Mouse (Mus musculus): ENCODE data around the gene Rab6a.

Gene Rab6a

DNA sequence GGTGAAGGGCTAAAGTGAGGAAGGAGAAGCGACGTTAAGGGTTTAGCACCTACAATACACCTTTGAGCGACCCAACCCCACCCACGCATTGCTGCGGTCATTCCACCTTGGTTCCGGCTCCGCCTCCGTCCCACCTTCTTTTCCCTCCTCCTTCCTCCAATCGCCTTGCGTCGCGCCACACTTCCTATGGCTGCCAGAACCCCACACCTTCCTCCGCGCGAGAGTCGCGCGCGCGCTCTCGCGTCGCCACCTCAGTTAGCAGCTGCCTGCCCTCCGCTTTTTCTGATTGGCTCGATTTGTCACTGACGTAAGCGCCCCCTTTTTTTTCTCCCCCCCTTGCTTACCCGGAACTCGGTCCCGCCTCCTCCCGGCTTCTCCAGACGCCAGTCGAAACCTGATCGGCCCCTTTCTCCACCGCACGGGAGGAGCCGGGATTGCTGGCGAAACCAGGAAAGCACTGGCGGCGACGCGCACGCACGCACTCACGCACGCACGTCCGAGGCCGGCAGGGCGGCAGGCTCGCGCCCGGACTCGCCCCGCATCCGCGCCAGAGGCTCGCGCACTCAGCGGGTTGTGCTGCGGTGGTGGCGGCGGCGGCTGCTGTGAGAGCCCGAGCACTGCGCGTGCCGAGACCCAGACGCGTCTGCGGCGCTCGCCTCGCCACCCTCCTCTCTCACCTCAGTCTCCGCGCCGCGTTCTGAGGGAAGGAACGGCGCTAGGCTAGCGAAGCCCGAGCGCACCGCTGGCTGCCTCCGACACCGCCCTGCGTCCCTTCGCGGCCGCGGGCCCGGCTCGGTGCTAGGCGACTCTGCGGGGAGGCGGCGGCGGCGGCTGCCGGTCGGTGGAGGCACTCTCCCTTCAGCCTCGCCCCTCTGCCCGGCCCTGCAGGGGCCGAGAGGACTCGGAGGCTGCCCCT is at the start of gene Rab6a:
Rab6a (plus strand) TSS at position 197 of the 916 bp plus-strand sequence.
- DNase-seq (ENCODE audit: low read depth), result peak; percentile 98

DNA sequence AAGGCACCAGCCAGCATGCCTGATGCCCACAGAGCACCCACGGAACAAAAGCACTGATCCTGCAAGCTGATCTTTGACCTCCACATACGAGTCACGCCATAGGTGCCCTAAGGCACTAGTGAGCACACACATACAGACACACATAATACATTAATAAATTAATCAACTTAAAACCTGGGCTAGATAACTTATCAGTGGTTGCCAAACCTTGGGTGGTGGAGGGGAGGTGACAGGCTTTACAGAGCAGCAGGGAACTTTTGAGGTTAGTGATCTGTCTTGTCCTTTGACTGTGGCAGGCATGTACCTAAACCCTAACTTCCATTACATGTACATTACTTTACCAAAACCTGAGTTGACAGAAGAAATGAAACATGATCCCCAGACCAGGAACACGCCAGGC is 47.9 kb upstream of the Rab6a start:
- DNase-seq (ENCODE audit: low read depth), result no peak

DNA sequence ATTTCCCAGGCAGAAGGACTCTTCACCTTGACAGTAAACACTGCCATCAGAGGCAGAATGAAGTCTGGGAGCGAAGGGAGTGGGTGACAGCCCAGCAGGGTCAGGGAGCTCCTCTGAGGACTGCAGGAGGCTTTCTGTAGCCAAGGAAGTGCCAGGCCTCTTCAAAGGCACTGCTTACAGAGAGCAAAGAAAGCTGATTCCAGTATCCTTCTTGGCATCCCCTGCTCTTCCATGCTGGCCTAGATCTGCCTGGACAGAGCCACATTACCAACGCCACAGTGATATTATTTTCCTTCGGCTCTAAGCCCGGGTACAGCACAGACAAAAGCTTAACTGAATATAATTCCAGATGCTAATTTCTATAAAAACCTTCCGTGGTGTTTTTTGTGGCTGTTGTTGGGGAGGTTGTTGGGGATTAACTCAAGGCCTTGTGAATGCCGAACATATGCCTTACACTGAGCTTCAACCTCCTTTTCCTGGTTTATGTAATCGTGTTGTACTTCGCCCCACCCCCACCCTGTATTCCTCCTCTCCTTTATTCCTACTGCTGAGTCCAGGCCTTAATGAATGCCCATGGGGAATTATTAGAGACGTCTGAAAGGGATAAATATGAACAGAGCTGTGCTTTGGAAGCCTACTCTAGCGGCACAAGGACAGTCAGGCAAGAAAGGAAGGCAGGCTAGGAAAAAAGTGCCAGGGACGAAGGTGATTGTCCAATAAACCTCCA is 45.2 kb upstream of the Rab6a start:
- no peak for DNase-seq (ENCODE audit: low read depth)

DNA sequence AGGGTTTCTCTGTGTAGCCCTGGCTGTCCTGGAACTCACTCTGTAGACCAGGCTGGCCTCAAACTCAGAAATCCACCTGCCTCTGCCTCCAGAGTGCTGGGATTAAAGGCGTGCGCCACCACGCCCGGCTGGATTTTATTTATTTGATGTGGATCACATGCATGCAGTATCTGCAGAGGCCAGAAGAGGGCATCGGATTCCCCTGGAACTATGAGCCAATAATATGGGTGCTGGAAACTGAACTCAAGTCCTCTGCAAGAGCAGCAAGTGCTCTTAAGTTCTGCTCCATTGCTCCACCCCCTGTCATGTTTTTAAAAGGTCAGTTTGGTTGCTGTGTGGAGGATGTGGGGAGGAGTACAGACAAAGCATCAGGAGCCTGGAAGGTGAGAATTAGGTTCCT is 40.0 kb upstream of the Rab6a start:
- DNase-seq (ENCODE audit: low read depth), result peak; percentile 42

DNA sequence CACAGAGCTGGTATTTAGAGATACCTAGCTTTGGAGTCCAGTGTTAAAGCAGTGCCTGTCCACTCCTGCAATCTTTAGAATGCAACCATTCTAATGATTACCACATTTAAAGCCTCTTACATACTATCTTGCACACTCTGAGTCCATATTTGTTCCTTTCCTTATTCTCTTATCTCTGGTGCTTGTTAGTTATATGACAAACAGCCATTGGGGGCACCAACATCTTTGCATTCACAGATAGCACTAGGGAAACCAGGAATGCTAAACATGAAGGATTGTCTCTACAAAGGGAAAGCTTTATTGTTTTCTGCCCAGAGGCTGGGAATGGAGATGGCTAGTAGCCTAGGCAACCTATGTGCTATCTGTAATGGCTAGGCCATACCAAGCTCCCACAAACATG is 37.3 kb upstream of the Rab6a start:
- no peak for DNase-seq (ENCODE audit: low read depth)

DNA sequence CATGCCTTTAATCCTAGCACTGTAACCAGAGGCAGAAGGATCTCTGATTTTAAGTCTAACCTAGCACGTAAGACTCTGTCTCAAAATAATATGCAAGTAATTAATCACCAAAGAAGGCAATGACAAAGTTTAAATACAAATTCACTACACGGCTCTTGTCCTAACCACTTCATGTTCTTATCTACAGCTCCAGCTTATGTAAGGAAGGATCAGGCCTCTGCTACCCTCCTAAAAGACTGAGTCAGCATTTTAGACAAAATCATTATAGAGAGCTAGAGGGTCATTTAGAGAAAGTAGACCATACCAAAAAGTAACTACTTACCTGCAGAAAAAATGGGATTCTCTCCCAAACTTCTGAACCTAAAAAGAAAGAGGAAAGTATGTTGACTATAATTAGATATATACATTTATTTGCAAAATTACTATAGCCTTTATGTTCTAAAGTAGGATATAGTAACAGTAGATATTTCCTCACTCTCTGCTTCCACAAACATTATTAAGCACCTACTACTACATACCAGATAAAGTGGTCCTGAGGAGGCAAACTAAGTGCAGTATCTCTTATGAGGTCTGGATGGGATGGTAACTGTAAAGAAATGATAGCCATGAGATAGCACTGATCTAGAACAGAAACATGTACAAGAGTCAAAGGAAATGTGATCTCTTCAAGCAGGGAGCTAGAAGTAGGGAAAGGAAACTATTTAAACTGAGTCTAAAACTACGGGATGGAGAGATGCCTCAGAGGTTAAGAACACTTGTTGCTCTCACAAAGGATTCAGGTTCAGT is 36.1 kb upstream of the Rab6a start:
- no peak for DNase-seq (ENCODE audit: low read depth)

DNA sequence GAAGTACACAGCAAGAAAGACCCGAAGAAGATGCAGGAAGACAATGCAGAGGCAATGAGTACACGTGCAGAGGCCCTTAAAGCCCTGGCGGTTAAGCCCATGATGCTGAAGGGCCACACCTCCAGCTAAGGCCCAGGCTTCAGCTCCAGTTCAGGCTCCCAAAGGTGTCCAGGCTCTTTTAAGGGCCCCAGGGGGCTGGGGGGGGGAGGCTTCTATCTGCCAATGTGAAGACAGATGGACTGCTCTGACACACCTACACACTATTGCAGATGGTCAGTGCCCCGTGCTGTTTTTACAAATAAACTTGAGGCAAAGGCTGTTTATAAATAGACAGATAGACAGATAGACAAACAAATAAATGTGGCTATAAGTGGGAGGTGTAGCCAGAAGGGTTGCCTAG is 35.1 kb upstream of the Rab6a start:
- DNase-seq (ENCODE audit: low read depth), result no peak

DNA sequence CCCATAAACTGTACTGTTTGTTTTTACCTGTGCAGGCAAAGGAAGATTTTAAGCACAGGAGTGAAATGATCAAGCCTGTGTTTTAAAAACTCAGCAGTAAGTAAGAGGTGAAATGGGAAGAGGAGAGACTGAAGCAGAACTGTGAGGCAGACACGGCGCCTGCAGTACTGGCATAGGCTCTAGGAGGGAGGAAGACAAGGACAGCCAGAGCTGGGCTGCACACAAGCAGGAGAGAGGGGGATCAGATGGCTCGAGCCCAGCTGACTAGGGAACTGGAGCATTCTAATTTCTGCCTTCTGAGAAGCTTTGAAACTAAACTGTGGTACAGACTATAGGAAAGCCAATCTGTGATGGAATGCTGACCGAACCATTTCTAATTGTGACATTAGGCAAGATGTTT is 34.5 kb upstream of the Rab6a start:
- no peak for DNase-seq (ENCODE audit: low read depth)

DNA sequence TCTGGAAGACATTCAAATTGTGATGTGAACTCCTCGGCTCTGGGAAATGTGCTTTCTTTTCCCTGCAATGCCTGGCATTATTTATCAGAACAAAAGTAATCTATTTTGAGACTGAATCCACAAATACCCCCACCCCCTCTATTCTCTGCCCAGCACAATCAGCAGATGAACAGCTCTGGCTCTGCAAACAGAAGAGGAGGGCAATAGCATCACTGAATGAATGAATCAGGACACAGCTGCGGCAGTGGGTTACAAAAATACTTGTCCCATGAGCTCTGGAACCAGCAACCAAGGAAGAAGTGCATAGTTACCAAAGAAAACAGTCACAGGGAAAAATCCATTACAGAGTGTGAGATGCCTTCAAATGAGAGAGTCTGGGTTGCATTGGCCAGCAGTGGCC is 28.4 kb upstream of the Rab6a start:
- no peak for DNase-seq (ENCODE audit: low read depth)

DNA sequence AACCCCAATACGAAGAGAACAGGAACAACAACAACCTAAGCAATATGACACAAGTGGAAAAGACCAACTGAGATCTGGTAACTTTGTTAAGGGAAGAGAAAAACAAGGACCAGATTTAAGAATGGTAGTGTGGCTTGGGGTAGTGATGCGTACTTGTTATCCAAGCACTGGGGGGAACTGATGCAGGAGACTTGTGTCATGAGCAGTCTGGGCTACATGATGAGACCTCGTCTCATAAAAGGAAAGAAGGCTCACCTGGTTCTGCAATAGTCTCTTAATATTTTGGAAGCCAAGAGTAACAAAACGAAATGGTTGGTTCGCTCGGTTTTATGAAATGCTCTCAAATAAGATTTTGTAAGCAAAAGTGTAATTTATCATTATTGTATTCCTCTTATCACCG is 25.0 kb upstream of the Rab6a start:
- DNase-seq (ENCODE audit: low read depth), result no peak

DNA sequence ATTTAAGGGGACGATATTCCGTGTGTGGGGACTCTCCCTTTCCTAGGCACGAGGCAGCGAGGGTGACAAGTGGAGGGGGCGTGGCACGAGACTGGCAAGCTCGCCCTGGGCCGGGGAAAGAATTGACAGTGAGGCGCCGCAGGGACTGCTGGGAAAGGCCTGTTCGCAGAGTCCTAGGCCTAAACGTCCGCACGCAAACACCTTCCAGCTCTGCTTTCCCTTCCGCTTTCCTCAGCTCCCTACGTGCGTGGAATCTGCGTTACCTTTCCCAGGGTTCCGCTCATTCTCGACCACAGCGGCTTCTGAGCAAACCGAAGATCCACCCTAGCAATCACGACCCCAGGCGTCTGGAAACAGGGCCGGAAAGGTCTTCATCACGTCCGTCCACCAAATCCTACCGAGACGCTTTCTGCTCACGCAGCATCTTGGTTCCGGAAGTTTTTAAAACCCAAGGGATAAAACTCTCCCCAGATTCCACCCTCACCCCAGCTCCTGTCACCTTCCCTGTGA is 24.4 kb upstream of the Rab6a start:
- DNase-seq (ENCODE audit: low read depth), result peak; percentile 95

DNA sequence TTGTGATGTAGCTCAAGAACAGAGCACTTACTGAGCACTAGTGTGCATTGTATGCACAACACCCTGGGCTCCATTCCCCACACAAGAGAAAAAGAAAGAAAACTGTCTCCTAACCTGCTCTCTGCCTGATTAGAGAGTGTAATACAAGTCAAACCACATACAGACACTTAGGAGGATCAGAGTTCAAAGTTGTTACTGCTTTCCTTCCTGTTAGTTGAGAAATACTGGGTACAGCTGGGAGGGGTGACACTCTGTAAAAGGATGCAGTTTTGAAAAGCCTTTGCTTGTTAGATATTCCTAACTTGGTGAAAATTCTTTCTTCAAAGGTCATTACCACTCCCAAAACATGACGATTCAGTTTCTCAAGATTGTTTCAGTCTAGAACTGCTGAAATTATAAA is 17.4 kb upstream of the Rab6a start:
- peak; percentile 36 for DNase-seq (ENCODE audit: low read depth)

DNA sequence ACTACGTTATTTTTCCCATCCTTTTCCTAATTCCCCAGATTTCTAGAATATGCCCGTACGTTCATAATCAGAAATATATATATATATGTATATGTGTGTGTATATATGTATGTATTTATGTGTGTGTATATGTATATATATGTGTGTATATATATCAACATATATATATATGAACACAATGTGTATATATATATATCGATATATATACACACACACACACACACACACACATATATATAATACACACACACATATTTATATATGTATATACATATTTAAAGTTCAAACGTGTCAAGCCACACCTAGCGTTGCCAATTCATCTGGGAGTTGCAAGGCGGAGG is 16.7 kb upstream of the Rab6a start:
- DNase-seq (ENCODE audit: low read depth), result no peak

DNA sequence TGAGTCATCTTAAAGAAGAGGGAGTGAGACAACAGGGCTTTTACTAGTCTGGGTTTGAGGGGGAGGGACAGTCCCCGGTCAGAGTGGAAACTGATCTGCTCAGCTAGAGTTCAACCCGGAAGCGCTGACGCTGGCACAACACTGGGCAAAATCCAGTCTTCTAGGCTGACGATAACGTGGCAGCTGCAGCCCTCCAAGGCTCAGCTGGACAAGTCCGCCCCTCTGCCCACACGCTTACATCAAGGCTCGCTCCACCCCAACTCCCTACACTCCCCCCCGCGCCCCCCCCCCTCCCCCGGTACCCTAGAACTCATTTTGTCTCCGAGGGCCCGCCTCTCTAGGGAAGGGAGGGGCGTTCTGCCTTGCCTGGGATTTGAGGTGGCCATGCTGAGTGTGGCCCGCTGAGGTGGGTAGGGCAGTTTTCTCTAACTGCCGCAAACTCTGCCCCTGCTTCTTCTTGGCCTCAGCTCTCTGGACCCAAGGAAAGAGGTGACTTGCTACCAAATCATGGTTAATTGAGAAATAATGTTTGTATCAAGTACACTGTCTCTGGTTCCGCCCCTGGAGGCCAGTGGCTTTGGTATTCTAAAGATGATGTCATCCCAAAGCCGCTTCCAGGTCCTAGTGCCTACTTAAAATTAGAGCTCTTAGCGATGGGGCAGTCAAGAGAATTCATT is 16.2 kb upstream of the Rab6a start:
- peak; percentile 93 for DNase-seq (ENCODE audit: low read depth)

DNA sequence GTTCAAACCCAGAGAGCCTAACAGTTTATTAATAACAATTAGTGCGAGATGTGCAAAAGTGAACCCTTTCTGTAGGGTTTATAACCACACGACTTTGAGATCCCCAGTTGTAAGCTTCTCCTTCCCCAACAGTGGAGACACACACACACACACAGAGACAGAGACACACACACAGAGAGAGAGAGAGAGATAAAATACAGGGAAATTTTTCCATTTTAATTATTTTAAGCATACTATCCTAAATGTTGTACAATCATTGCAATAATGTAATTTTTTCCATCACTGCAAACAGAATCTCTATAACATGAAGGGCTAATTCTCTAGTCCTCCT is 15.7 kb upstream of the Rab6a start:
- no peak for DNase-seq (ENCODE audit: low read depth)

DNA sequence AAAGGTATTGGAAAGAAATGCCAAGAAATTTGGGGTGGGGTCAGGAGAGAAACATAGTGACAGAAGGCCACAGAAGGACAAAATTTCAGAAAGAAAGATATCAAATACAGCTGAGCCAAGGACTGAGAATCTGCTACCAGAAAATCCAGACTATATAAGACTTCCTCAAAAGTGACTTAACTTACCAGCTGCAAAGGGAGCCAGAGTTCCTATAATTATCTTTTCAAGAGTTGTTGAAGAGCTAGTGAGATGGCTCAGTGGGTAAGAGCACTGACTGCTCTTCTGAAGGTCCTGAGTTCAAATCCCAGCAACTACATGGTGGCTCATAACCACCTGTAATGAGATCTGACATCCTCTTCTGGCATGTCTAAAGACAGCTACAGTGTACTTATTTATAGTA is 13.9 kb upstream of the Rab6a start:
- no peak for DNase-seq (ENCODE audit: low read depth)

DNA sequence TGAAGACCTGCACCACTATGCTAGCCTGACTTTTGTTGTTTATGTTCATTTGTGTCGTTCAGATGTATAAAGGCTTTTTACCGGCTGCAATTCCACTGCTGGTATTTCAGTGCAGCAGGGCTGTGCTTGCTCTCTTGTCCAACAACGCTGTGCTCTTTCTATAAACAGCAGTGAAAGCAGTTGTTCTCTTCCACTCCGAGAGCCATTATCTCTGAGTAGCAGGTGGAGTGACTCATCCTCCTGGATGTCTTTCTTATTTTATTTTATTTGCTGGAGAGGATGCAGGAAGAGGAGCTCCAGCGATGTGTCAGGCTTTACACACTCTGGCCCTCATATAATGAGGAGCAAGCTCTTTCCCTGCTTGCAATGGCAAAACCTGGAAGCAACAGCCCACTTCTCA is 7.0 kb upstream of the Rab6a start:
- DNase-seq (ENCODE audit: low read depth), result no peak

DNA sequence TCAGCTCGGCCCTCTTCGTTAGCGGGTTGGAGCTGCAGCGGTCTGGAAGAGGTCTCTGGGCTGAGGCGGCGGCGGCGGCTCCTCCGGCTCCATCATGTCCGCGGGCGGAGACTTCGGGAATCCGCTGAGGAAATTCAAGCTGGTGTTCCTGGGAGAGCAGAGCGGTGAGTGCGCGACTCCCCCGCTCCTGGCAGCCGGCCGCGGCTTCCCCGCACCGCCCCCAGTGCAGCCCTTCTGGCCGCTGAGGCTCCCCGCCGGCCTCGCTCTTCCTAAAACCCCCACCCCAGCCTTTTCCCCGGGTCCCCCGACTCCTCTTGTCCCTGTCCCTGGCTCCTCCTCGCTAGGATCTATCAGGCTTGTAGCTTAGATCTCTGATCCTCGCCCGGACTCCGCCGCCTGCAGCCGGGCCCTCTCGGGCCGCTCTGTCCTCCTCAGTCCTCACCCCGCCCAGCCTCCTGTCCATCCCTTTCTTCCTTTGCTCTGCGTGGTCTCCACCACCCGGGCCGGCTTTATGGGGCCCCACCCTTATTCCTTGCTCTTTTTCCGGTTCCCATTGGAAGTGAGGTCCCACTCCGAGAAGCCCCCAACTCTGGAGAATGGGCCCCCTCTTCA is 1.0 kb downstream of the Rab6a start, which contains the start of gene Mrpl48:
Mrpl48 (minus strand) TSS at position 172 of the 612 bp plus-strand sequence.
- no peak for DNase-seq (ENCODE audit: low read depth)

DNA sequence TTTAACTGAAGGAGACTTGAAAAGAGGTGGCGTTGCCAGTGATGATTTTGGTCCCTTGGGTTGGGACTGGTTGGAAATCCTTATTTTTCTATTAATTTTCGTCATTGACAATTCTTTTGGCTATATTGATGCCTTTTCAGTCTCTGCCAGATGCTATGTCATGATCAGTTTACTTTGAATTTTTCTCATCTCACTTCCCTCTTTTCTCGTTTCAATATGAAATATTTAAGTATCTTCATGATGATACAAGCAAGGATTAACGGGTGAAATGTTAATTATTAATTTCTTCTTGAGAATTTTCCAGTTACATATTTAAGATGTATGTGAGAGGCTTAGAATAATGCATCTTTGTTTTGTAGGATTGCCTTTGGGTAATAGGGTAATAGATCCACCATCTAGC is 1.7 kb downstream of the Rab6a start:
- DNase-seq (ENCODE audit: low read depth), result no peak

DNA sequence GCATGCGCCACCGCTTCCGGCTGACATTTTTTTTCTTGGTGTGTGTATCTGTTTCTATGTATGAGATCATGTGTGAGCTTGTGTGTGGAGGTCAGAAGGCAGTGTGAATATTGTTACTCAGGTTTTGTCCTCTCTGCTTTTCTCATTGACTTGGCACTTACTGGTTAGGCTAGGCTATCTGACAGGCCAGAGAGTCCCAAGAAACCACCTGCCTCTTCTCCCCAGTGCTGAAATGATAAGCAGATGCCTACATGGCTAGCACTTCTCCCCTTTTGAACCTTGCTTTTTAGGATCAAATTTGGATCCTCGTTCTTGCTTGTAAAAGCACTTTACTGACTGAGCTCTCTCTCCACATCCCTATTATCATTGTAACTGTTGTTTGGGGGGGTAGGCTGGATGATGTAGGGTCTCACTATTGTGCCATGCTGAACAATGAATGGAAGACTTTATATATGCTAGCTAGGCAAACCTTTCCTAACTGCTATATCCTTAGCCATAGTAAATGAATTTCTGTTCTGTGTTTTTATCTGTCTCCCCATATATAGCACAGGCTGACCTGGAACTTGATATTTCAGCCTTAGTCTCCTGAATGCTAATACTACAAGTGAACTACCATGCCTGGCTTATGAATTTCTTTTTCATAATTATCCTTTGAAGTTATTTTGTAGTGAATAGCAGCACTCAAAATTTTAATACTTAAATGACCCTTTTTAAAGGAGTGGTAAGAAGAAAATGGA is 9.1 kb downstream of the Rab6a start:
- DNase-seq (ENCODE audit: low read depth), result no peak

DNA sequence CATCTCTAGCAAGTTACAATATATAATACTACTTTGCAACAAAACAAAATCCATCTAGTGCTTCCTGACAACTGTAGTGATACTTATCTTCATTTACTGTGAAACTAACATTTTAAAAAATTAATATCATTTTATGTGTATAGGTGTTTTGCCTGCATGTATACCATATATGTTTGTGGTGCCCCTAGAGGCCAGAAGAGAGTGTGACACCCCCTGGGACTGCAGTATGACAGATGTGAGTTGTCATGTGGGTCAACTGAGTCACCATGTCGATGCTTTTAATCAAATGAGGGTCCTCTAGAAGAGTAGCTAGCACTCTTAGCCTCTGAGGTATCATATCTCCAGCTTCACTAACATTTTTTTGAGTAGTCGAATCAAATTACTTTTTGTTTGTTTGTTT is 15.1 kb downstream of the Rab6a start:
- peak; percentile 58 for DNase-seq (ENCODE audit: low read depth)

All from induced T-regulatory cell, adult 2 months (primary cell).